Mouse (Mus musculus) intestine, embryonic 14.5 days (tissue): Measurements from ENCODE around the gene Alg3. TPM values are rescaled to one million over a fixed set of nuclear protein-coding genes. Genes with fewer than 3 reads are reported as not detected.

ENCODE experiments used
- ATAC-seq: fragments of 200-750 bp; cut with Nextera tagmentation; replicated peaks from 2 replicates; pipeline ENCODE4 v1.8.0; 2017; ENCODE audit warnings: low read depth, moderate number of reproducible peaks, moderate TSS enrichment, moderate library complexity; ENCODE audit not compliant: low FRiP score, low TSS enrichment
- DNase-seq: peaks from one replicate; pipeline ENCODE4 v3.0.0-alpha.2; 2018; ENCODE audit warnings: low spot score
- H3K27ac ChIP-seq: fragments of 300-500 bp; sonication (generic); 2 replicates; pipeline ENCODE4 v1.5.1; 2014; ENCODE audit warnings: low read depth, mild to moderate bottlenecking, control low read depth
- H3K27me3 ChIP-seq: fragments of 300-500 bp; sonication (generic); replicated peaks from 2 replicates; pipeline ENCODE4 v1.6.1; 2014; ENCODE audit warnings: low read length, control low read depth; ENCODE audit not compliant: control insufficient read depth, insufficient read depth
- H3K36me3 ChIP-seq: fragments of 300-500 bp; sonication (generic); 2 replicates; pipeline ENCODE4 v1.6.1; 2014; ENCODE audit warnings: low read length, control low read depth; ENCODE audit not compliant: control insufficient read depth, insufficient read depth
- H3K4me1 ChIP-seq: fragments of 300-500 bp; sonication (generic); replicated peaks from 2 replicates; pipeline ENCODE4 v1.6.1; 2014; ENCODE audit warnings: low read length, control low read depth, mixed read lengths; ENCODE audit not compliant: control insufficient read depth, insufficient read depth
- H3K4me2 ChIP-seq: fragments of 300-500 bp; sonication (generic); 2 replicates; pipeline ENCODE4 v1.6.1; 2014; ENCODE audit warnings: low read length
- H3K4me3 ChIP-seq: fragments of 300-500 bp; sonication (generic); 2 replicates; pipeline ENCODE4 v1.5.1; 2014; ENCODE audit warnings: low read depth, low read length, control low read depth, mixed read lengths
- H3K9ac ChIP-seq: fragments of 300-500 bp; sonication (generic); 2 replicates; pipeline ENCODE4 v1.6.1; 2014; ENCODE audit warnings: mild to moderate bottlenecking, low read length
- H3K9me3 ChIP-seq: fragments of 300-500 bp; sonication (generic); 2 replicates; pipeline ENCODE4 v1.6.1; 2016; ENCODE audit warnings: low read length, control low read depth; ENCODE audit not compliant: control insufficient read depth
- WGBS: fragments of 180-500 bp; shearing (Covaris S2); extraction: QIAGEN DNeasy Blood & Tissue Kit; methylation state at CpG from one replicate; pipeline ENCODE4 v1.1.7; 2014; 5-methylcytosine and 5-hydroxymethylcytosine counted together
- microRNA counts: library from miRNA; unstranded; fragments of <30 nt; microRNA quantifications from one replicate; lab custom pipeline; 2016
- microRNA-seq: library from miRNA; unstranded; fragments of <30 nt; microRNA quantifications from one replicate; pipeline ENCODE4, GENCODE M21; 2016
- polyA plus RNA-seq: library from polyadenylated mRNA; unstranded; fragments of >200 nt; fragmentation: Nextera tagmentation; extraction: Ambion mirVana; gene quantifications from 2 replicates; pipeline ENCODE4 v1.2.1, GENCODE M21; 2014

Alg3 gene
- polyA plus RNA-seq, 1 experiment from 2014 or later = 51.3 TPM

DNA sequence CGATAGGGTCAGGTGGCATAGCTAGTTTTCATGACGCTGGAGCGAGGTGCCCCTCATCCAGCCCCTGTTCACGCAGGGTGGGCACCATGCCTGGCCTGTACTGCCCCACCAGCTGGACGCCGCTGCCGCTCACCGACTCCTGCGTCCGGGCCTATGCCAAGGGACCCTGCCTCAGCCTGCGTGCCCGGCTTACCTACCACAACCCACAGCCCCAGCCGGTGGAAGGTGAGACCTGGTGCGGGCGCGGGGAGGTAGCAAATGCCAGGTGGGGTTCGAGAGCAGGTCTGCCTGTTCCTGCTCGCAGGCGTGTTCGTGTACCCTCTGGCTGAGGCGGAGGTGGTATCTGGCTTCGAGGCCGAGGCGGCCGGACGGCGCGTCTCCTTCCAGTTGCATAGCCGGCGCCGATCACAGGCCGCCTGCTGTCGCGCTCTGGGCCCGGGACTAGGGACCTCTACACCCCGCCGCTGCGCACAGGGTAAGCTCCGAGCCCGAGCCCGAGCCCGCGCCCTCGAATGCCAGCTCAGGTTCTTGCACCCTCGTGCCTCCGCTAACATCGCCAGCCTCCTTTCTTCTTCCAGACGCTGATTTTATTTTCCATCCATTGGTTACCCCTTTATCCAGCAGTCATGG lies 20.3 kb downstream of the Alg3 start:
- Histone ChIP-seq H3K4me1 (peaks cover 15% of the 10 kb centered on the region), H3K27ac (no peak overlapping the region), H3K9ac (no peak overlapping the region), H3K36me3 (no peaks in the 10 kb centered on the region), H3K4me3 (peak overlapping the region; percentile 42), H3K9me3 (no peaks in the 10 kb centered on the region), H3K27me3 (peaks cover 55% of the 10 kb centered on the region), H3K4me2 (peak overlapping the region; percentile 74)
- ATAC-seq (no peak), DNase-seq (peak; percentile 60)
- WGBS = 6% methylated on average over 48 of the region's 48 CpGs

DNA sequence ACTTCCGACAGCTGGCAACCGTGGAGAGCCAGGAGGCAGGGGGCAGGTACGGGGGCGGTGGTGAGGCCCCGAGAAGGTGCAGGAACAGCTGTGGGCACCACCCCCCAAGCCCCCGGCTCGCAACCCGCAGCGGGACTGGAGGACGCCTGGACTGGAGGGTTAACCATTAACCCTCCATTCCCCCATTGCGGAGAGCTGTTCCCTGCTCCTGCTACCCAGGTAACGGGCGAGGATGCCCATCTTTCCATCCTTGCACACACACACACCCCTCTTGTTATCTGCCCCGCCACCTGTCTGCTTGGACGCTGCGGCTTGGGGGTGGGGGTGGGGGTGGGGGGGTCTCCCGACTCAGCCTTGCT lies 20.9 kb downstream of the Alg3 start:
- Histone ChIP-seq H3K9ac (no peak overlapping the region), H3K27ac (no peak overlapping the region), H3K27me3 (peaks cover 55% of the 10 kb centered on the region), H3K9me3 (no peaks in the 10 kb centered on the region), H3K36me3 (no peaks in the 10 kb centered on the region), H3K4me2 (peak overlapping the region; percentile 74), H3K4me1 (peaks cover 15% of the 10 kb centered on the region), H3K4me3 (peak overlapping the region; percentile 42)
- no peak for DNase-seq
- 3% methylated on average over 17 of the region's 17 CpGs for WGBS
- peak; percentile 38 for ATAC-seq

DNA sequence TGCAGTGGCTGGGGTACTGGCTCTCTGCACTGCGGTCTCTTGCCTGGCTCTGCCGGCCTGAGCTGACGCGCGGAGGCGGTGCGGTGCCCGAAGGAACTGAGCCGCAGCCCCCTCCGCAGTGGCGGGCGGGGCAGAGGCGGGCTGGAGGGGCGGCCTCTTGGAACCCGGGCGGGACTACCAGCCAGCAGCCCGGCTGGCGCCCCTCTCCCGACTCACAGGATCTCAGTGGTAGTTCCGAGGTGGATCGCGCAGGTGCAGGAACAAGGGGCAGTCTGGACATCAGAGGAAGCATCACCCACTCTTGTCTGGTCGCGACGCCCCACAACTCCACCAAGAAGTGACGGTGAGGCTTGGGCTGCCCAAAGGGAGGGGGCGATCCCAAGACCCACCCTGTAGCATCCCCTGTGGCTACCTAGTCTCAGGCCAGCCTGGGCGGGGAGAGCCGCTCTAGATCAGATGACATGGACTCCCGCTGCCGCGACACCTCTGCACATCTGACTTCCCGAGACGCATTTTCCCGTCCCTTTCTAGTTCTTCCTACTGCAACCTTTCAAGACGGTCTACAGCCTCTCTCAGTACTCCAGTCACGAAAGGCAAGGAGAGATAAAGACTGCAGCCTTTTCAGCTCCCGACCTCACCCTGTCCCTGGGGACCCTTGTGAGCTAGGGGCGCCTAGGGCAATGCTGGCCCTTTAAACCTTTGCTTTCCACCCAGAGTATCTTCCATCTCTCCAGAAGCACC lies 21.4 kb downstream of the Alg3 start:
- no peak overlapping the region for H3K27ac ChIP-seq
- peak; percentile 76 for ATAC-seq
- H3K27me3 ChIP-seq = peaks cover 55% of the 10 kb centered on the region
- peak; percentile 78 for DNase-seq
- peak overlapping the region; percentile 42 for H3K4me3 ChIP-seq
- peak overlapping the region; percentile 34; the same call in 1 of the 2 replicates for H3K9ac ChIP-seq
- WGBS = under 1% methylated on average over 37 of the region's 39 CpGs
- no peaks in the 10 kb centered on the region for H3K36me3 ChIP-seq
- H3K4me2 ChIP-seq = peak overlapping the region; percentile 74
- H3K4me1 ChIP-seq = peaks cover 15% of the 10 kb centered on the region
- no peaks in the 10 kb centered on the region for H3K9me3 ChIP-seq

DNA sequence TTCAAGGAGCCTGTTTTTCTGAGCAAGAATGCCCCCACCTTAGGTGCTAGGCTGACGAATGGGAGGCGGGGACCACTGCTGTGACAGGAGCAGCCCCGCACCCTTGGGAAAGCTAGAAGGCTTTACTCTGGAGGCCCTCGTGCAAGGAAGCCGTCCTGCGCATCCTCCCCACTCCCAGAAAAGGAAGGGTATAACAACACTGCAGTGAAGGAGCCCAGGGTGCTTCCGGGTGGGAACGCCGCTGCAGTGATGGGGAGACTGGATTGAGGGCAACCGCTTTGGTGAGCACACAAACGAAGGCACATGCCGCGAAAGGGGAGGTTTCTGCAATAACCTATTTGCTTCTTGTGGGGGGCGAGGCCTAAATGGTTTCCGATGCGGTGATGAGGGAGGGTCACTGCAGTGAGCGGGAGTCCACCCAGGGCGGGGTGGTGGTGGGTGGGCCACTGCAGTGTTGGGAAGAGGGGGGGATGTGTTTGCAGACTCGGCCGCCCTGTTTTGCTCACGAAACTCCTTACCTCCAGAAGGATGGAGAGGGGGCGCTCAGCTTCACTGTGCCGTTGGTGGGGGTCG lies 22.1 kb downstream of the Alg3 start, which contains the start of gene Vwa5b2:
Gene Vwa5b2 (plus strand): TSS at position 106 of the 573 bp plus-strand sequence.
- peak within 1 kb of the TSS; percentile 34; the same call in 1 of the 2 replicates for H3K9ac ChIP-seq

DNA sequence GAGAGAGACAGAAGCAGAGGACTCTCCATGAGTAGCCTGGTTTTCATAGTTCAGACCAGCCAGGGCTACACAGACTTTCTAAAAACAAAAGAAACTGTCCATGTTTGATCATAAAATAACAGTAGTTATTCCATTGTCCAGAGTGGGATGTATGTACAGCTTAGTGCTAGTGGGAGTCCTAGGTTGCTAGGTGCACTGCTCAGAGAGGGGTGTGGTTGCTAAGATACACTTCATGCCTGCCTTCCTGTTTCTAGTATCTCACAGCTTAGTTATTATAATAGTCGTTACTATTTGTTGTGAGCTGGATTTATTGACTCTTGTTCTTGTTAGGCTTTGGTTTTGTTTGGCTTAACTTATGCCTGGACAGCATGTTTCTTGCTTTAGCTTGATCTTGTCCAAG lies 46.5 kb downstream of the Alg3 start:
- no peaks in the 10 kb centered on the region for H3K27me3 ChIP-seq
- no peak overlapping the region for H3K27ac ChIP-seq
- DNase-seq = no peak
- no peak for ATAC-seq
- 50% methylated on average over 1 of the region's 1 CpGs for WGBS
- peaks cover 32% of the 10 kb centered on the region for H3K36me3 ChIP-seq
- H3K9me3 ChIP-seq = no peaks in the 10 kb centered on the region
- no peak overlapping the region for H3K9ac ChIP-seq
- no peak overlapping the region for H3K4me3 ChIP-seq
- H3K4me2 ChIP-seq = no peak overlapping the region
- H3K4me1 ChIP-seq = no peaks in the 10 kb centered on the region

More for the DNA sequence above, 22.1 kb downstream of the Alg3 start, which contains the start of gene Vwa5b2:
- H3K27ac ChIP-seq = no peak within 1 kb of the TSS
- WGBS = under 1% methylated on average over 24 of the region's 24 CpGs
- peaks cover 15% of the 10 kb centered on the region for H3K4me1 ChIP-seq
- H3K27me3 ChIP-seq = peaks cover 55% of the 10 kb centered on the region
- H3K36me3 ChIP-seq = no peaks in the 10 kb centered on the region
- ATAC-seq (peak; percentile 70; the same call in 1 of the 2 replicates), DNase-seq (peak; percentile 68)
- H3K9me3 ChIP-seq = no peaks in the 10 kb centered on the region
- peak within 1 kb of the TSS; percentile 42 for H3K4me3 ChIP-seq
- peak within 1 kb of the TSS; percentile 74 for H3K4me2 ChIP-seq

DNA sequence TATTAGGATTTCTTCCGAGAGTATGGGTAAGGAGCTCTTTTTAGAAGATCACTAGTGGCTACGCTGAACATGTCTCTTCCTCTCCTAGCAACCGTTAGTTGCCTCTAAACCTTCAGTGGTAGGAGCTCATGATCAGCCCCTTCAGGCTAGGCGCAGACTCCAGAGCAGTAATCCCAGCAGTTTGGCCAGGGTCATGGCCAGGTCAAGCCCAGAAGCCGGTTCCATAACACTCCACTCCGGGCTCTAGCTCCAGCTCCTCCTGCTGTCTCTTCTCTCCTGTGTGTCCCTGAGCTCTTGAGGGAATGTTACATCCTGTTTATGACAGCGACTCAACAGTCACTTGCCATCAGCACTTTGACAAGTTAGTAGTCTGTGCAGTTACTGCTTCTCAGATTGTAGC lies 54.2 kb downstream of the Alg3 start:
- no peaks in the 10 kb centered on the region for H3K9me3 ChIP-seq
- no peak overlapping the region for H3K9ac ChIP-seq
- 45% methylated on average over 7 of the region's 7 CpGs for WGBS
- H3K4me2 ChIP-seq = no peak overlapping the region
- H3K27ac ChIP-seq = no peak overlapping the region
- peaks cover 86% of the 10 kb centered on the region for H3K36me3 ChIP-seq
- no peak for DNase-seq
- H3K4me3 ChIP-seq = no peak overlapping the region
- no peaks in the 10 kb centered on the region for H3K4me1 ChIP-seq
- H3K27me3 ChIP-seq = no peaks in the 10 kb centered on the region
- no peak for ATAC-seq

MicroRNA genes within 50 kb of the gene (microRNA counts, 519-probe panel; counts per million panel counts)
- 2,782 counts per million, percentile 30 among the panel's probes with 10 or more counts for microRNA mmu-miR-1224 (lab: Ali Mortazavi, UCI)

Small RNAs within 50 kb of the gene (microRNA-seq; reads per million reads assigned to microRNA genes)
- gene Mir1224 = 8.7 reads per million, percentile 38 among the genes with 10 or more reads in this experiment

Other genes with a start within 250 kb of the Alg3 start
- gene Abcc5, start 185.3 kb downstream of the Alg3 start, polyA plus RNA-seq = 59.0 and 62.8 TPM in 2 replicates
- 98.9 and 99.8 TPM in 2 replicates for gene Eif2b5, start 112.9 kb downstream of the Alg3 start, polyA plus RNA-seq
- gene Dvl3, start 94.8 kb downstream of the Alg3 start, polyA plus RNA-seq = 24.6 and 26.1 TPM in 2 replicates
- 630 and 682 TPM in 2 replicates for gene Ap2m1, start 76.3 kb downstream of the Alg3 start, polyA plus RNA-seq
- gene Abcf3, start 63.2 kb downstream of the Alg3 start, polyA plus RNA-seq = 47.9 and 55.5 TPM in 2 replicates
- gene Vwa5b2, start 22.3 kb downstream of the Alg3 start, polyA plus RNA-seq = 5.3 and 6.2 TPM in 2 replicates
- gene Eef1akmt4, start 142 bp downstream of the Alg3 start, polyA plus RNA-seq = 42.3 and 43.7 TPM in 2 replicates
- gene Gm49333, start 125 bp downstream of the Alg3 start, polyA plus RNA-seq = not detected in 2 replicates
- gene Camk2n2, start 9.6 kb upstream of the Alg3 start, polyA plus RNA-seq = 1.6 and 1.7 TPM in 2 replicates
- 1.0 and 1.2 TPM in 2 replicates for gene Ece2, start 18.1 kb upstream of the Alg3 start, polyA plus RNA-seq
- gene Psmd2, start 39.9 kb upstream of the Alg3 start, polyA plus RNA-seq = 291 and 321 TPM in 2 replicates
- gene Eif4g1, start 56.6 kb upstream of the Alg3 start, polyA plus RNA-seq = 157 and 171 TPM in 2 replicates
- gene Fam131a, start 81.5 kb upstream of the Alg3 start, polyA plus RNA-seq = 8.7 and 9.1 TPM in 2 replicates
- gene Polr2h, start 105.9 kb upstream of the Alg3 start, polyA plus RNA-seq = 125 and 133 TPM in 2 replicates
- 15.1 and 15.9 TPM in 2 replicates for gene Clcn2, start 106.0 kb upstream of the Alg3 start, polyA plus RNA-seq
- 3.7 and 4.2 TPM in 2 replicates for gene Chrd, start 121.4 kb upstream of the Alg3 start, polyA plus RNA-seq
- gene Thpo, start 122.8 kb upstream of the Alg3 start, polyA plus RNA-seq = 1.2 and 1.6 TPM in 2 replicates